Mouse (Mus musculus): Measurements from ENCODE around the gene Iqcf1.

DNA sequence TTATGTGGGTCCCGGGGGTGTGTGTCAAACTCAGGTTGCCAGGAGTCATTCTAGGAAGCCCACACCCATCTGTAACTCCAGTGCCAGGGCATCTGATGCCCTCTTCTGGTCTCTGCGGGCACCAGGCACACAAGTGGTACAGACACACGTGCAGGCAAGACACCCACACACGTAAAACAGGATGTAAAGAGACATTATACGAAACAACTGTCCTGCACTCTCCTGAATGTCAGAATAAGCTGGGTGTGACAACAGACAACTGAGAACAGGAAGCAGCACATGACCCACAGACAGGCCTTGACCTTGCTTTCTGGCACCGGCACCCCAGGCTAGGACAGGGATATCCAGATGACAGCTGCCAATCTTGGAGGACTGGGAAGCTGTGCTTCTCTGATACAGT is 30.4 kb upstream of the Iqcf1 start:
- TF ChIP-seq TAL1 (IDR thresholded peaks at IDR 0.05; ENCODE audit: low read length), result no peak
- TF ChIP-seq GATA1 (IDR thresholded peaks at IDR 0.05; ENCODE audit: low read length), result no peak

Data from erythroblast, embryonic 14.5 days (primary cell).